Mouse (Mus musculus) kidney, adult 2 months (tissue): ENCODE data around the gene Pkd2l1. TPM values are rescaled to one million over a fixed set of nuclear protein-coding genes. Genes with fewer than 3 reads are reported as not detected.
A peak's percentile ranks its signal among the peaks of the same experiment; 100 is the strongest.

Experiments used
- DNase-seq: peaks from one replicate; pipeline ENCODE4 v3.0.0; 2021
- H3K27ac ChIP-seq: fragments of 200-500 bp; 2 replicates; pipeline ENCODE4 v1.5.1; 2012; ENCODE audit warnings: low read depth, low read length, control low read depth, inconsistent platforms; ENCODE audit not compliant: insufficient read depth
- H3K27me3 ChIP-seq: fragments of 200-500 bp; replicated peaks from 2 replicates; pipeline ENCODE4 v1.6.1; 2012; ENCODE audit warnings: mild to moderate bottlenecking, moderate library complexity, low read length, inconsistent platforms; ENCODE audit not compliant: control insufficient read depth, insufficient read depth
- H3K36me3 ChIP-seq: fragments of 200-500 bp; 2 replicates; pipeline ENCODE4 v1.6.1; 2012; ENCODE audit warnings: mild to moderate bottlenecking, moderate library complexity, low read length, inconsistent platforms; ENCODE audit not compliant: control insufficient read depth, insufficient read depth
- H3K4me1 ChIP-seq: fragments of 200-500 bp; 2 replicates; pipeline ENCODE4 v1.6.1; 2011; ENCODE audit warnings: low read length; ENCODE audit not compliant: control insufficient read depth, insufficient read depth
- H3K4me3 ChIP-seq: fragments of 200-500 bp; 2 replicates; pipeline ENCODE4 v1.5.1; 2011; ENCODE audit warnings: mild to moderate bottlenecking, low read depth, low read length, control low read depth; ENCODE audit not compliant: insufficient read depth
- CTCF ChIP-seq: fragments of 200-500 bp; conservative IDR thresholded peaks from 2 replicates; pipeline ENCODE4 v1.5.1; 2011; ENCODE audit warnings: low read depth, mild to moderate bottlenecking, control low read depth, low read length, moderate library complexity, mixed read lengths; ENCODE audit not compliant: insufficient read depth, insufficient read length
- POLR2A ChIP-seq: fragments of 200-500 bp; IDR thresholded peaks from one replicate; pipeline ENCODE4 v1.6.1; 2011; ENCODE audit warnings: low read depth, low read length, control low read depth
- WGBS: fragments of 180-500 bp; shearing (Covaris S2); methylation state at CpG from one replicate; pipeline ENCODE4 v1.1.7; 2018; 5-methylcytosine and 5-hydroxymethylcytosine counted together
- polyA plus RNA-seq: library from polyadenylated mRNA; depleted of rRNA; stranded (reverse); fragments of >200 nt; gene quantifications from 2 replicates; pipeline ENCODE4 v1.2.3, GENCODE M21; 2012; rRNA removed

Pkd2l1 gene
- 0.02 TPM in 1 of 2 replicates, not detected in the other for polyA plus RNA-seq

GRCm38 (mm10) chr19:44192342-44192741 lies at the start of gene Pkd2l1:
Gene Pkd2l1, minus strand, starts transcription at chr19:44192442.
- Histone ChIP-seq H3K4me1 (no peaks in the 10 kb centered on the region), H3K27me3 (no peaks in the 10 kb centered on the region), H3K36me3 (no peaks in the 10 kb centered on the region), H3K4me3 (no peak within 1 kb of the TSS), H3K27ac (no peak within 1 kb of the TSS)
- 24% methylated on average over 3 of the region's 3 CpGs for WGBS
- no peak for DNase-seq
- no peak for TF ChIP-seq POLR2A
- TF ChIP-seq CTCF = no peak

GRCm38 (mm10) chr19:44238906-44239305 lies 46.7 kb upstream of the Pkd2l1 start:
- Histone ChIP-seq H3K4me3 (no peak overlapping the region), H3K36me3 (no peaks in the 10 kb centered on the region), H3K27me3 (no peaks in the 10 kb centered on the region), H3K4me1 (no peaks in the 10 kb centered on the region; the same call in 1 of the 2 replicates), H3K27ac (no peak overlapping the region)
- 82% methylated on average over 2 of the region's 2 CpGs for WGBS
- DNase-seq = no peak
- TF ChIP-seq POLR2A (no peak), CTCF (no peak)

GRCm38 (mm10) chr19:44237471-44238006 lies 45.3 kb upstream of the Pkd2l1 start:
- TF ChIP-seq CTCF = no peak
- no peak for TF ChIP-seq POLR2A
- Histone ChIP-seq H3K27me3 (no peaks in the 10 kb centered on the region), H3K36me3 (no peaks in the 10 kb centered on the region), H3K4me3 (peak overlapping the region; percentile 25; the same call in 1 of the 2 replicates), H3K27ac (no peak overlapping the region), H3K4me1 (no peaks in the 10 kb centered on the region; the same call in 1 of the 2 replicates)
- no peak for DNase-seq
- WGBS = 21% methylated on average over 19 of the region's 19 CpGs

DNA sequence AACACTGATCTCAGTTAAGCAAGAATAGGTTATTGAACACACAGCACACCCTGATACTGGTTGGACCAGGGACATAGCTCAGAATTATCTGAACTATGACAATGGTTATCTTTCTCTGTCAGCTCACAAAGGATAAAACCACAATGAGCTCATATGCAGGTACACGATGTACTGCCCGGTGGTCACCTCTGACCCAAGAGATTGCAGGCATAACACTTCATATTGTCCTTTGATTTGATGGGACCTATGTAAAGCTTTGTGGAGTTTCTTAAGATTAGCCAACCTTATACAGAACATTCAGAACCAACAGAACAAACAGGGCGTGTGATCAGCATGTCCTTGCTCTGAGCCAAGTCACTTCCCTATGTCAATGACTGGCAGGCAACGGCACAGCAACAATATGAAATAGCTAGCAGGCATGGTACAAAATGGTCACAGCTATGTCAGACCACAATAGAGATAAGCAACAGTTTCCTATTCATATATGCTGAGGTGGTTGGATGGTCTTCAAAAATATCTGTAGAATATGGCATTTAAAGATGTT lies 39.4 kb upstream of the Pkd2l1 start:
- 93% methylated on average over 4 of the region's 4 CpGs for WGBS
- H3K4me3 ChIP-seq = no peak overlapping the region
- no peak for TF ChIP-seq POLR2A
- TF ChIP-seq CTCF = no peak
- H3K36me3 ChIP-seq = no peaks in the 10 kb centered on the region
- H3K27me3 ChIP-seq = no peaks in the 10 kb centered on the region
- DNase-seq = no peak
- no peaks in the 10 kb centered on the region for H3K4me1 ChIP-seq
- H3K27ac ChIP-seq = no peak overlapping the region

GRCm38 (mm10) chr19:44230212-44230611 lies 38.0 kb upstream of the Pkd2l1 start:
- H3K4me1 ChIP-seq = no peaks in the 10 kb centered on the region
- WGBS = 85% methylated on average over 3 of the region's 3 CpGs
- no peaks in the 10 kb centered on the region for H3K27me3 ChIP-seq
- TF ChIP-seq POLR2A (no peak), CTCF (no peak)
- no peak overlapping the region for H3K27ac ChIP-seq
- no peak for DNase-seq
- H3K4me3 ChIP-seq = no peak overlapping the region
- no peaks in the 10 kb centered on the region for H3K36me3 ChIP-seq

GRCm38 (mm10) chr19:44229776-44230175 lies 37.5 kb upstream of the Pkd2l1 start:
- H3K4me1 ChIP-seq = no peaks in the 10 kb centered on the region
- no peak for DNase-seq
- 67% methylated on average over 2 of the region's 2 CpGs for WGBS
- no peaks in the 10 kb centered on the region for H3K36me3 ChIP-seq
- H3K27ac ChIP-seq = no peak overlapping the region
- no peak overlapping the region for H3K4me3 ChIP-seq
- no peaks in the 10 kb centered on the region for H3K27me3 ChIP-seq
- TF ChIP-seq POLR2A (no peak), CTCF (no peak)

DNA sequence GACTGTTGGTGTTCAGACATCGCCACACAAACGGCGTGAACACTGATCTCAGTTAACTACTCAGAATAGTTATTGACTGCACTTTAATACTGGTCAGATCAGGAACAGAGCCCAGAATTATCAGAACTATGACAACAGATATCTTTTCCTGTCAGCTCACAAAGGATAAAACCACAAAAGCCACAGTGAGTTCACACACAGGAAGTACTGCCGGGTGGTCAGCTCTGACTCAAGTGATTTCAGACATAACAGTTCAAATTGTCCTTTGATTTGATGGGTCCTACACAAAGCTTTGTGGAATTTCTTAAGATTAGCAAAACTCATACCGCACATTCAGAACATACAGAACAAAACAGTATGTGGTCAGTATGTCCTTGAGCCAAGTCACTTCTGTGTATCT lies 33.5 kb upstream of the Pkd2l1 start:
- no peaks in the 10 kb centered on the region for H3K36me3 ChIP-seq
- no peak for DNase-seq
- no peak for TF ChIP-seq POLR2A
- no peak for TF ChIP-seq CTCF
- no peak overlapping the region for H3K4me3 ChIP-seq
- H3K27ac ChIP-seq = no peak overlapping the region
- H3K27me3 ChIP-seq = no peaks in the 10 kb centered on the region
- 83% methylated on average over 5 of the region's 5 CpGs for WGBS
- no peaks in the 10 kb centered on the region for H3K4me1 ChIP-seq

DNA sequence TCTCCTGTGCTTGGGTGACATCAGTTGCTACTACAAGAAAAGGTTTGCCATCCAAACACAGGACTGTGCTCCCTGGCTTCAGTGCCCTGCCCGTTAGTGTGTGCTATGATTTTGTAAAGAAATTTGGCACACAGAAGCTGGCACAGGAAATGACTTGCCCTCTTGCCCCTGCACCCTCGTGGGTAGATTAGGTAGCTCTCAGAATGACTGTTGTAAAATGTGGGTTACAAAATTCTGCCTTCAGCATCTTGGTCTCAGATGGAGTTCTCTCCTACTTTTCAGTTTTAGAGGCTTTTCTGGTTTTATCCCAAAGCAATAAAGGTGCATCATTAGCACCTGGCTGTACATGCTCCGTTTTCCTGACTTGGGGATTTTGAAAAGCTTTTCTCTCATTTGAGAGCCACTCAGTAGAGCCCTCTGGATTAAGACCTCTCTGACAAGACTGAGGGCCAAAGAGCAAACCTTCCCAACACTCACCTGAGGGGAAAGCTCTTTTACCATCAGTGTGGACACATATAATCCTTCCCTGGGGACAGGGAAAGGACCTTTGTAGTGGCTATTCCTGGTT lies 25.8 kb upstream of the Pkd2l1 start:
- H3K27me3 ChIP-seq = no peaks in the 10 kb centered on the region
- TF ChIP-seq CTCF (no peak), POLR2A (no peak)
- no peak for DNase-seq
- H3K27ac ChIP-seq = no peak overlapping the region
- H3K4me3 ChIP-seq = no peak overlapping the region
- 44% methylated on average over 3 of the region's 3 CpGs for WGBS
- H3K36me3 ChIP-seq = no peaks in the 10 kb centered on the region
- H3K4me1 ChIP-seq = no peaks in the 10 kb centered on the region
